Mouse (Mus musculus): ENCODE measurements around the gene Ube2r2.

DNA sequence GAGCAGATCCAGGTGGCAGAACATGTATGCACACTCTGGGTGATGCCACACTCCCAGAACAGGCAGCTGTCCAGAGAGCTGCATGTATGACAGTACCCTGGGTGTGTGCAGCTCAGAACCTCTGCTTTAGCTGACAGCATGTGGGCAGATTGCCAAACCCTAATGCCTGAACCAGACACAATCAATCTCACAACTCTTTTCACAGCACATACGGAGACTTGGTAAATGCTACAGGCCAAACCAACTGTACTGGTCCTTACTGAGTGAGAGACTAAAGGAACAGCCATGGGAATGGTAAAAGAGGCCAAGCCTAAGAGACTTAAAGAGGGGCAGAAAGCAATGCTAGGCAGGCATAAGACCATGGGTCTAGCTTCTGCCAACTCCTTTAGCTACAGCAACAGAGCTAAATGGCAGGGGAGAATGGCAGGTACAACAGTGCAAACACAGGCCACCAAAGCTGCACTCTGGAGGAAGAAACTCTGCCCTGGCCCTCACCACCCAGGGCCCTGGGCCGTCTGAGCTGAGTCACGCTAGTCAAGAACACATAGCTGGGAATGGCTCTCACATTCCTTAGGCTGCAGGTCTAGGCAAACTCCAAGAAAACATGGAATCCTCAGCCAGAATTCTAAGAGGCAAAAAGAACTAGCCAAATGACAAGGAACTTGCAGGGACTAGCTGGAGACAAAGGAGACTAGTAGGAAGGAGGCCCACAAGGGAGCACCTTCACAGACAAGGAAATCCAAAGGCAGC lies 61.5 kb downstream of the Ube2r2 start:
- TF ChIP-seq POLR2A (IDR thresholded peaks at IDR 0.05; ENCODE audit: extremely low read depth, insufficient read depth, low read length) (no peak), CTCF (IDR thresholded peaks at IDR 0.05; ENCODE audit: low read depth, low read length) (no peak)

All from liver, adult 2 months (tissue).